Mouse (Mus musculus) kidney, postnatal 14 days (tissue): ENCODE data around the gene Cdk2ap1.
A peak's percentile ranks its signal among the peaks of the same experiment; 100 is the strongest.
"Not testable (repeated sequence)": the region's sequence is repeated elsewhere in the genome, so short reads cannot be mapped to it uniquely, and the experiment has no call there.

Source experiments
- DNase-seq: peaks from one replicate; pipeline ENCODE4 v3.0.0; 2022; ENCODE audit warnings: mixed read lengths

Gene Cdk2ap1

DNA sequence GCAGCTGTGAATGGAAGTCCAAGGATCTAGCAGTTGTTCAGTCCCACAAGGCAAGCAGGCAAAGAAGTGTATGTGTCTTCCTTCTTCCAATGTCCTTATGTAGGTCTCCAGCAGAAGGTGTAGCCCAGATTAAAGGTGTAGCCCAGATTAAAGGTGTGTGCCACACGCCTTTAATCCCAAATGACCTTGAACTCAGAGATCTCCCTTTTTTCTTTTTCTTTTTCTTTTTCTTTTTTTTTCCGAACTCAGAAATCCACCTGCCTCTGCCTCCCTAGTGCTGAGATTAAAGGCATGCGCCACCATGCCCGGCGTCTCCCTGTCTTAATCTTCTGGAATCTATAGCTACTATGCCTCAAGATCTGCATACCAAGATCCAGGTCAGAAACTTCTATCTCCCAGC, at the start of gene Cdk2ap1:
TSS of gene Cdk2ap1 (minus strand) at position 101 of the 400 bp plus-strand sequence.
- DNase-seq = not testable (repeated sequence)

DNA sequence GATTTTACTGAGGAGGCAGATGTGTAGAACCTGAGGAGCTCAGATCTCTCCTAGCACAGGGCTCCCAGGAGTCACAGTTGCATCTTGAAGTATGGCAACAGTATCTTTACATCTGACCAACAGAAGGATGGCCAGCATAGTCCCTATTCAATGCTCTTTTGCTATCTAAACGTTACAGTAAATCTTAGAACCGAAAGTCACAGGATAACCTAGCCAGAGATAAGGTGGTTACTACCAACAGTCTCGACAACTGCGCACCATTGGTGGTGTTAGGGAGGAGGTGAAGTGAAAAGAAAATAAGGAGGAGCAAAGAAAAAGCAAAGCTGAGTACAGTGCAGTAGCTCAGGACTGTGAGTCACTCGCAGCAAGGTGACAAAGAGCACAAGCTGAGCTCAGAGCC, 49.3 kb upstream of the Cdk2ap1 start:
- DNase-seq = no peak

DNA sequence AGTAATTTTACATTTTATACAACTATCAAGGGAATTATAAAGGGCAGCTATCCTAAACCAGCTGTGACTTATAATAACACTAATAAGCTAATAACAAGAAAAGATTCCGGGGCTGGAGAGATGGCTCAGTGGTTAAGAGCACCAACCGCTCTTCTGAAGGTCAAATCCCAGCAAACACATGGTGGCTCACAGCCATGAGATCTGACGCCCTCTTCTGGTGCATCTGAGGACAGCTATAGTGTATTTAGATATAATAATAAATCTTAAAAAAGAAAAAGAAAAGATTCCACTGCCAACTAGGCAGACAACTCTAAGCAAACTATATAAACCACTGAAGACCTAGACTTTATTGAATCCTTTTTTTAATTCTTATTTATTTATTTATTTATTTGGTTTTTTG, 47.9 kb upstream of the Cdk2ap1 start:
- no peak for DNase-seq

- DNase-seq = no peak
These were observed 30.8 kb upstream of the Cdk2ap1 start for GRCm38 (mm10) chr5:124393726-124394125.

GRCm38 (mm10) chr5:124392412-124392811, 29.5 kb upstream of the Cdk2ap1 start:
- no peak for DNase-seq

- DNase-seq = no peak
These were observed 25.1 kb upstream of the Cdk2ap1 start for GRCm38 (mm10) chr5:124387932-124388331.

DNA sequence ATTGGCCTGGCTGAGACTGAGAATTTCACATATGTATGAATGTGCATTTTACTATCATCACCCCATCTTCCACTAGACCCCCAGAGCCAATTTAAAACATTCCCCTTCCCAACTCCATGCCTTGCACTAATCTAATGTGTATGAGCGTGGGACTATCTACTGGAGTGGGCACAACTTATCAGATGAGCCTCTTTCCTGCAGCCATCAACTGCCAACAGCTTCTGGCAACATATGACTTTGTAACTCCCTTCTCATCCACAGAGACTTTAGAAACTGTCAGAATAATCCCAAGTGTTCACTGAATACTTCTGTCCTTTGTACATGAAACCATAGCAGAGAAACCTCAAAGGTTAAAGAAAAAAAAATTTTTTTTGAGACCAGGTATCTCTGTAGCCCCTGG, 17.2 kb upstream of the Cdk2ap1 start:
- DNase-seq = no peak

DNA sequence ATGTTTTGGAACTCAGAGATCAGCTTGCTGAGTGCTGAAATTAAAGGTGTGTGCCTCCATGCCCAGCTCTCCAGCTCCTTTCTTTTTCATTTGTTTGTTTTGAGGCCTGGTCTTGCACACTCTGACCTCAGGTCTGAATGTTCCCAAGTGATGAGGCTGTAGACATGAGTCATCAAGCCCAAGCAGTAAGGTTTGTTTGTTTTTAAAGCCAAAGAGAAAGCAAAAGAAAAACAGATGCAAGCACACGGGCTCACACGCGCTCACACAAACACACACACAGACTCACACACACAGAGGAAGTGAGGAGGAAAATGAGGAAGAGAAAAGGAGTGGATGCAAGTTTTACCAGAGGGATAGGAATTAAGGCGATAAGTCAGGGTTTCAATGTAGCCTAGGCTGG, 14.3 kb upstream of the Cdk2ap1 start:
- DNase-seq = no peak

DNA sequence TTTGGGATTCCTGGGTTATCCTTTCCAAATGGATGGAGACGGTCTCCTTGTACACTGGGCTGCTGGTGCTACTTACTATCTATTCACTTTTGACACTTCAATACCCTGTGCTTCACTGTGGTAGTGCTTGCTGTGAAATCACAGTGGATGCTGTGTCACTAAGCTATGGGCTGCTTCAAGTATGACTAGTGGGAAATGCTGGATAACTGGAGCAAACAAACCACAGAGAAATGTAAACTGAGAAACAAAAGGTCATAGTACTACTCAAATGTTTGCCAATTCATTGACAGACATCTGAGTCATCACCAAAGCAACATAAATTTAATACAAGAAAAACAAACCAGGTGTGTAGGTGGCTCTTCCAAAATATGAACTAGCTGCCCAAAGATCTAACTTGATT, 13.5 kb upstream of the Cdk2ap1 start:
- no peak for DNase-seq

- DNase-seq = no peak
These were observed 11.4 kb upstream of the Cdk2ap1 start for GRCm38 (mm10) chr5:124374298-124374697.

- peak; percentile 80 for DNase-seq
These were observed 3.8 kb upstream of the Cdk2ap1 start for GRCm38 (mm10) chr5:124366721-124367120.

GRCm38 (mm10) chr5:124365754-124366153, 2.9 kb upstream of the Cdk2ap1 start:
- DNase-seq = no peak

DNA sequence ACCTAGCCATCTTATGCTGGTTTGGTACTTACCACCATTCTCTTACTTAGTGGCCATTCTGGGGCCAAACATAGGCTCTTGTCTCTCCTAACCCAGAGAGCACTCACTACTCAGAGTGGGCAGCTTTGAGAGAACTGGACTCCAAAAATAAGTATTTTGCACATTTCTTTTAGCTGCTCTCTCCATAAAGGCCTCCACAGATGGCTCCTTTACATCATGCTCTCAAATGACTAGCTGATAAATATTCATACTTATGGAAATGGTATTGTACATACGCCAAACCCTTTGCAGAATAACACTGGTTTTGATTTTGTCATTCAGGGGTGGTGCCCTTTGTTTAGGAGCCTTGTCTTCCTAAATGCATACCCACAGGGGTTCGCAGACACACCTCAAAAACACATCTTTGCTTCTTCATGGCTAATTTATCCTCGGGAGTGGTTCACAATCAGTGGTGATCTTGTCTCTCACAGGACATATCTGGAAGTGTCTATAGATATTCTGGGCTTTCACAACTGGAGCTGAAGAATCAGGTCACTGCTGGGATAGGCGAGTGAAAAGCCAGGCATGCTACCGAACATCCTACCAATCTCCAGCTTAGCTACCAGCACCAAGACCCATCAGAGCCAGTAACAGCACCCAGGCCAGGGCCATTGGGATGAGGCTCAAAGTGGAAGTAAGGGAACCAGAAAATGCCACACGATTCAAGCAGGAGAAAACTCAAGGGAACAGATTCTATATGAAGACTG, 1.5 kb upstream of the Cdk2ap1 start:
- DNase-seq = no peak

DNA sequence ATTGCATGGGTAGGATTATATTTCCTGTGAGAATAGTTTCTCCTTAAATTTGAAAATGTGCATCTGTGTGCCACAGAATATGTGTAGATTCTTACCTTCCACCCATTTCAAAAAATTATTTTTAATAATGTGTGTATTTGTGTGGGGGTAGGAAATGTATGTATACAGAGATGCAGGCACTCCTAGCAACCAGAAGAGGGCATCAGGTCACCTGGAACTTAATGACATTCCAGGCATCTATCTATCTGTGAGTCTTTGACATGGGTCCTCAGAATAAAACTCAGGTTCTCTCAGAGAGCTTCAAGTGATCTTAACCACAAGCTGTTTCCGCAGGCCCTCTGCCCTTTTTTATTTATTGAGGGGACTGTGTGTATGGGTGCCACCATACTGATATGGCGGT, 3.2 kb downstream of the Cdk2ap1 start:
- no peak for DNase-seq

- DNase-seq = no peak
These were observed 6.2 kb downstream of the Cdk2ap1 start for GRCm38 (mm10) chr5:124356695-124357094.

GRCm38 (mm10) chr5:124355425-124355959, 7.4 kb downstream of the Cdk2ap1 start:
- DNase-seq = no peak

GRCm38 (mm10) chr5:124354574-124355424, 8.1 kb downstream of the Cdk2ap1 start:
- peak; percentile 69 for DNase-seq

GRCm38 (mm10) chr5:124353726-124354547, 8.9 kb downstream of the Cdk2ap1 start:
- peak; percentile 75 for DNase-seq

GRCm38 (mm10) chr5:124353011-124353725, 9.7 kb downstream of the Cdk2ap1 start:
- DNase-seq = peak; percentile 55

DNA sequence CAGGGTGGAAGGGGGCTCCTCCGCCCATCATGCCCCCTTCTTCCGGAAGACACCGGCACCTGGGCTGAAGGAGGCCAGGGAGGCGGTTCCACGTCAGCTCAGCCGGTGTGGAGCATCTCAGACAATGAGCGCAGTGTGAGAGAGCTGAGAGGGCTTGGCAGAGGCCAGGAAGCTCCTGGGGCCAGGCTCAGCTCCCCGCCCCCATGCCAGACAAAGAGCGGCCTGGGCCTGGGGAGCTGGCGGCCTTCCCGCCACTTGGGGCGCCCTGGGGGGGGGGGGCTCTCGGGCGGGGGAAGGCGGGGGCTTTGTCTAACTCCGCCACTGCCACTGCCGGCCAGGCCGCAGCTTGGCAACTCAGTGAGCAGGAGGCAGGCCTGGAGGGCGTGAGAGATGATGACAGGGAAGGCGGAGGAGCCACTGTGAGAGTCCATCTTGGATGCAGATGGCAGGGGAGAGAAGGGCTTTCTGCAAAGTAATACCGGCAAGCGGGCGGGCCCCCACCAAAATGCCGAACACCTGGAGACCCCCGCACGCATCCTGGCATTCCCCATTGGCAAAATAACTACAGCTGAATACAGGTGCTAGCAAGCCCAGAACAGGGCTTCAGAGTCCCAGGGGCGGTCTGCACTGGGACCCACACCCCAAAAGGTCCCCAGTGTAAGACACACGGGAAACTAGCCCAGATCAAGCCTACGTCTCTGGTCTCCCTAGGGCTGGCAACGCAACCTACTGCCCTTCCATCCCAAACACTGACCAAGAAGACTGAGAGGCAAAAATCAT, 10.6 kb downstream of the Cdk2ap1 start:
- peak; percentile 88 for DNase-seq

DNA sequence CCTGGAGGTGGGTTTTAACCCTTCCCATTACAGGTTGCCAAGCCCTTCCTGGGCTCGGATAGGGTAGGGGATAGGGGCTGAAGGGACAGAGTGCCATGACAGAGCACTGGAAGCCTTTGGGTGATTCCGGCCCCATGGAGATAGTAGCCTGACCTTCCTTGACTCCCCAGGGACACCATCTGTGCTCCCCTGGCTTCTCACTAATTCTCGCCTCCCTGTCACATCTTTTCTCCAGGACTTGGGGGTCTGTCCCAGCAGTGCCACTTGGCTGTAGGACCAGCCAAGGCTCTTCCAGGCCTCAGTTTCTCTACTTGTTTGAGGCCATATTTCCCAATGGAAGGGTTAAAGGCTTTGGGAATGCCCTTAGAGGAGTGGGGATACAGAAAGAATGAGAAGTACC, 11.3 kb downstream of the Cdk2ap1 start:
- no peak for DNase-seq
